Mouse (Mus musculus) forebrain, embryonic 11.5 days (tissue): Measurements from ENCODE around the gene Ifit1bl2. TPM values are rescaled to one million over a fixed set of nuclear protein-coding genes. Genes with fewer than 3 reads are reported as not detected.

Experiments used
- ATAC-seq: fragments of 200-750 bp; cut with Nextera tagmentation; replicated peaks from 2 replicates; pipeline ENCODE4 v1.8.0; 2017; ENCODE audit warnings: moderate TSS enrichment; ENCODE audit not compliant: low FRiP score
- DNase-seq: peaks from one replicate; pipeline ENCODE4 v3.0.0-alpha.2; 2017; ENCODE audit warnings: low spot score
- H3K27ac ChIP-seq: fragments of 300-500 bp; sonication (generic); 2 replicates; pipeline ENCODE4 v1.5.1; 2014; ENCODE audit warnings: low read depth, low read length
- H3K27me3 ChIP-seq: fragments of 300-500 bp; sonication (generic); 2 replicates; pipeline ENCODE4 v1.6.1; 2014; ENCODE audit warnings: mild to moderate bottlenecking, low read length, mixed read lengths; ENCODE audit not compliant: control insufficient read depth, insufficient read depth
- H3K36me3 ChIP-seq: fragments of 300-500 bp; sonication (generic); 2 replicates; pipeline ENCODE4 v1.6.1; 2014; ENCODE audit warnings: mild to moderate bottlenecking, low read length, moderate library complexity, mixed read lengths; ENCODE audit not compliant: control insufficient read depth, insufficient read depth
- H3K4me1 ChIP-seq: fragments of 300-500 bp; sonication (generic); replicated peaks from 2 replicates; pipeline ENCODE4 v1.6.1; 2014; ENCODE audit warnings: low read length, mixed read lengths; ENCODE audit not compliant: control insufficient read depth, insufficient read depth
- H3K4me2 ChIP-seq: fragments of 300-500 bp; sonication (generic); 2 replicates; pipeline ENCODE4 v1.6.1; 2014; ENCODE audit warnings: low read depth, mild to moderate bottlenecking, low read length, moderate library complexity, mixed read lengths; ENCODE audit not compliant: severe bottlenecking
- H3K4me3 ChIP-seq: fragments of 300-500 bp; sonication (generic); 2 replicates; pipeline ENCODE4 v1.5.1; 2014; ENCODE audit warnings: low read depth, low read length
- H3K9ac ChIP-seq: fragments of 300-500 bp; sonication (generic); 2 replicates; pipeline ENCODE4 v1.6.1; 2014; ENCODE audit warnings: low read length
- H3K9me3 ChIP-seq: fragments of 300-500 bp; sonication (generic); 2 replicates; pipeline ENCODE4 v1.6.1; 2016; ENCODE audit warnings: low read length, mixed read lengths; ENCODE audit not compliant: control insufficient read depth
- WGBS: fragments of 180-500 bp; shearing (Covaris S2); extraction: QIAGEN DNeasy Blood & Tissue Kit; methylation state at CpG from one replicate; pipeline ENCODE4 v1.1.7; 2014; 5-methylcytosine and 5-hydroxymethylcytosine counted together
- polyA plus RNA-seq: library from polyadenylated mRNA; unstranded; fragments of >200 nt; fragmentation: Nextera tagmentation; extraction: Ambion mirVana; gene quantifications from 2 replicates; pipeline ENCODE4 v1.2.1, GENCODE M21; 2014

Ifit1bl2 gene
- polyA plus RNA-seq: 0.09 TPM in 1 of 2 replicates, not detected in the other

- Histone ChIP-seq H3K36me3 (no peaks in the 10 kb centered on the region), H3K27ac (no peak within 1 kb of the TSS), H3K9ac (no peak within 1 kb of the TSS), H3K4me1 (no peaks in the 10 kb centered on the region), H3K27me3 (no peaks in the 10 kb centered on the region), H3K4me2 (no peak within 1 kb of the TSS), H3K9me3 (no peaks in the 10 kb centered on the region), H3K4me3 (no peak within 1 kb of the TSS)
- no peak for DNase-seq
- WGBS: 69% methylated on average over 4 of the region's 4 CpGs
- ATAC-seq: no peak
Observed at GRCm38 (mm10) chr19:34640623-34641022, at the start of gene Ifit1bl2, which contains the start of gene Ifit1. Gene Ifit1bl2, minus strand, starts transcription at chr19:34640743. Gene Ifit1, plus strand, starts transcription at chr19:34640871.

- ATAC-seq (no peak), DNase-seq (no peak)
- 94% methylated on average over 1 of the region's 1 CpGs for WGBS
- Histone ChIP-seq H3K4me3 (no peak overlapping the region), H3K4me1 (no peaks in the 10 kb centered on the region), H3K4me2 (no peak overlapping the region), H3K9ac (no peak overlapping the region), H3K9me3 (no peaks in the 10 kb centered on the region), H3K36me3 (no peaks in the 10 kb centered on the region), H3K27ac (no peak overlapping the region), H3K27me3 (no peaks in the 10 kb centered on the region)
Observed at GRCm38 (mm10) chr19:34685530-34685929, 45.0 kb upstream of the Ifit1bl2 start.

GRCm38 (mm10) chr19:34684857-34685256 lies 44.3 kb upstream of the Ifit1bl2 start:
- Histone ChIP-seq H3K27ac (no peak overlapping the region), H3K4me2 (no peak overlapping the region), H3K27me3 (no peaks in the 10 kb centered on the region), H3K4me3 (no peak overlapping the region), H3K4me1 (no peaks in the 10 kb centered on the region), H3K36me3 (no peaks in the 10 kb centered on the region), H3K9me3 (no peaks in the 10 kb centered on the region), H3K9ac (no peak overlapping the region)
- DNase-seq: peak; percentile 55
- WGBS: 57% methylated on average over 1 of the region's 1 CpGs
- ATAC-seq: no peak

GRCm38 (mm10) chr19:34678428-34678827 lies 37.9 kb upstream of the Ifit1bl2 start:
- Histone ChIP-seq H3K4me2 (no peak overlapping the region), H3K27me3 (no peaks in the 10 kb centered on the region), H3K4me3 (no peak overlapping the region), H3K27ac (no peak overlapping the region), H3K36me3 (no peaks in the 10 kb centered on the region), H3K9ac (no peak overlapping the region), H3K9me3 (no peaks in the 10 kb centered on the region), H3K4me1 (no peaks in the 10 kb centered on the region)
- WGBS: 92% methylated on average over 4 of the region's 4 CpGs
- DNase-seq (no peak), ATAC-seq (no peak)

- ATAC-seq: no peak
- WGBS: 68% methylated on average over 7 of the region's 7 CpGs
- no peak overlapping the region for H3K4me3 ChIP-seq
- no peaks in the 10 kb centered on the region for H3K36me3 ChIP-seq
- H3K4me1 ChIP-seq: no peaks in the 10 kb centered on the region
- H3K9ac ChIP-seq: no peak overlapping the region
- H3K27ac ChIP-seq: no peak overlapping the region
- H3K9me3 ChIP-seq: no peaks in the 10 kb centered on the region
- H3K4me2 ChIP-seq: no peak overlapping the region
- no peaks in the 10 kb centered on the region for H3K27me3 ChIP-seq
- DNase-seq: no peak
Observed at GRCm38 (mm10) chr19:34673476-34673875, 32.9 kb upstream of the Ifit1bl2 start.

GRCm38 (mm10) chr19:34666127-34666526 lies 25.6 kb upstream of the Ifit1bl2 start:
- Histone ChIP-seq H3K27me3 (no peaks in the 10 kb centered on the region), H3K9ac (no peak overlapping the region), H3K4me1 (no peaks in the 10 kb centered on the region), H3K27ac (no peak overlapping the region), H3K4me2 (no peak overlapping the region), H3K9me3 (no peaks in the 10 kb centered on the region), H3K4me3 (no peak overlapping the region), H3K36me3 (no peaks in the 10 kb centered on the region)
- under 1% methylated on average over 5 of the region's 5 CpGs for WGBS
- ATAC-seq: no peak; the same call in 1 of the 2 replicates
- DNase-seq: peak; percentile 82

GRCm38 (mm10) chr19:34662740-34663139 lies 22.2 kb upstream of the Ifit1bl2 start:
- H3K27ac ChIP-seq: no peak overlapping the region
- DNase-seq: no peak
- no peak overlapping the region for H3K9ac ChIP-seq
- H3K9me3 ChIP-seq: no peaks in the 10 kb centered on the region
- WGBS: 58% methylated on average over 5 of the region's 5 CpGs
- no peak overlapping the region for H3K4me2 ChIP-seq
- H3K4me3 ChIP-seq: no peak overlapping the region
- no peaks in the 10 kb centered on the region for H3K4me1 ChIP-seq
- no peak for ATAC-seq
- H3K27me3 ChIP-seq: no peaks in the 10 kb centered on the region
- H3K36me3 ChIP-seq: no peaks in the 10 kb centered on the region

- H3K27me3 ChIP-seq: no peaks in the 10 kb centered on the region
- no peak overlapping the region for H3K27ac ChIP-seq
- H3K9ac ChIP-seq: no peak overlapping the region
- no peaks in the 10 kb centered on the region for H3K36me3 ChIP-seq
- peak overlapping the region; percentile 23 for H3K4me3 ChIP-seq
- no peaks in the 10 kb centered on the region for H3K4me1 ChIP-seq
- WGBS: 20% methylated on average over 13 of the region's 13 CpGs
- peak overlapping the region; percentile 49 for H3K4me2 ChIP-seq
- peak; percentile 91 for ATAC-seq
- H3K9me3 ChIP-seq: no peaks in the 10 kb centered on the region
- DNase-seq: peak; percentile 78
Observed at GRCm38 (mm10) chr19:34662067-34662507, 21.5 kb upstream of the Ifit1bl2 start.

GRCm38 (mm10) chr19:34656511-34657298 lies 16.2 kb upstream of the Ifit1bl2 start:
- H3K4me3 ChIP-seq: no peak overlapping the region
- H3K27ac ChIP-seq: no peak overlapping the region
- no peaks in the 10 kb centered on the region for H3K4me1 ChIP-seq
- ATAC-seq: 0 out of 2 replicates have a peak, but pooled peaks have one; percentile 30
- H3K4me2 ChIP-seq: no peak overlapping the region
- H3K9ac ChIP-seq: no peak overlapping the region
- no peak for DNase-seq
- no peaks in the 10 kb centered on the region for H3K27me3 ChIP-seq
- H3K9me3 ChIP-seq: no peaks in the 10 kb centered on the region
- H3K36me3 ChIP-seq: no peaks in the 10 kb centered on the region
- WGBS: 29% methylated on average over 2 of the region's 2 CpGs
